Mouse (Mus musculus) heart, adult 2 months (tissue): ENCODE data around the gene Fbxo22.

ENCODE experiments used
- CTCF ChIP-seq: fragments of 200-600 bp; IDR thresholded peaks from 2 replicates; pipeline ENCODE4 v1.8.1; 2022; ENCODE audit warnings: antibody characterized with exemption, mild to moderate bottlenecking, moderate library complexity
- EP300 ChIP-seq: fragments of 200-500 bp; IDR thresholded peaks from 2 replicates; pipeline ENCODE4 v1.6.1; 2011; ENCODE audit warnings: low read depth, low read length, control low read depth; ENCODE audit not compliant: insufficient read depth
- POLR2A ChIP-seq: fragments of 200-500 bp; IDR thresholded peaks from 2 replicates; pipeline ENCODE4 v1.6.1; 2011; ENCODE audit warnings: mild to moderate bottlenecking, low read depth, low read length, control low read depth; ENCODE audit not compliant: insufficient read depth

DNA sequence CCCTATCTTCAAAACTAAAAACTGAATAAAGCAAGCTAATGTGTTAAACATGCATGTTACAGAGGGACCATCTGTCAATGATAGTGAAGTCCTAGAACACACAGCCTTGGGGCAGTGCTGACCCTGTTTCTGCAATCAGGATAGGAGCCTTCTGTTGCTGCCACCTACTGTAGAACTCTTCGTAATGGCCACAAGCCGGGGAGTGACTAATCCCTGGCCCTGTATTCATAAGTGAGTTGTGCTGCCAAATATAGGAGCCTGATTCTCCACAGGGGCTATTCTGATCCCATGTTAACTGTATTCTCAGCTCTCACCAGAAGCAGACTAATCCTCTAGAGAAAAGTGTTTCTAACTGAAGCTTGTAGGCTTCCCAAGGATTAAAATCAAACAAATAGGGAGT lies 9.4 kb upstream of the Fbxo22 start:
- TF ChIP-seq POLR2A (no peak), CTCF (peak; percentile 36), EP300 (no peak)
